Mouse (Mus musculus): Measurements from ENCODE around the gene Gm28961.
"Not testable (repeated sequence)": the region's sequence is repeated elsewhere in the genome, so short reads cannot be mapped to it uniquely, and the experiment has no call there.

Gm28961 gene

DNA sequence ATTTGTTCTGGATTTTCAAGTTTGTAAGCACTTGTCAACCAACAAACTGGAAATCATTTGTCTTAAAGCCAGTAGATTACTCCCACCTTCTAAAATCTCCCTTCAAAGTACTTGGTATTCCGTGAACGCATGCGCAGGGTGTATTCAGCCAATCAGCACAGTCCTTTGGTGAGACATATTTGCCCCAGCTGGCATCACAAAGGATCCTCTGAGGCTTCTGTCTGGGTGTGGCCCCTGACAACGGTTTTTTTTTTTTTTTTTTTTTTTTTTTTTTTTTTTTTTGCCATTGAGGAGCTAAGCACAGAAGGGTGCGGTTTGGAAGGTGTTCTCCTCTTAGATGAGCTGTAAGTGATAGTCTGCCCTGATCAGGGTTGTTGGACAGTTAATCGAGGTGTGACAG lies at the start of gene Gm28961:
Gene Gm28961 (plus strand): TSS at position 301 of the 400 bp plus-strand sequence.
- not testable (repeated sequence) for DNase-seq

Data from right cerebral cortex, adult 18-20 months (tissue).